Mouse (Mus musculus): Measurements from ENCODE around the gene Rnf212b.

GRCm38 (mm10) chr14:54793894-54794830 is 19.8 kb upstream of the Rnf212b start:
- no peak for TF ChIP-seq CTCF (IDR thresholded peaks at IDR 0.05; ENCODE audit: low read depth)
- TF ChIP-seq EP300 (IDR thresholded peaks at IDR 0.05; ENCODE audit: low read depth): no peak
